Mouse (Mus musculus) adipocyte (in vitro differentiated cells): Measurements from ENCODE around the gene Zfand3.

Source experiments
- DNase-seq: peaks from one replicate; pipeline ENCODE4 v3.0.0-alpha.2; 2016; ENCODE audit warnings: low spot score

Gene Zfand3

GRCm38 (mm10) chr17:30103641-30104165 is 99.2 kb downstream of the Zfand3 start:
- DNase-seq = no peak

- peak; percentile 20 for DNase-seq
Observed at GRCm38 (mm10) chr17:30105369-30105768, 100.8 kb downstream of the Zfand3 start.

GRCm38 (mm10) chr17:30110678-30111077 is 106.1 kb downstream of the Zfand3 start:
- no peak for DNase-seq

- no peak for DNase-seq
Observed at GRCm38 (mm10) chr17:30111556-30111955, 107.0 kb downstream of the Zfand3 start.

- no peak for DNase-seq
Observed at GRCm38 (mm10) chr17:30112080-30112479, 107.5 kb downstream of the Zfand3 start.

- no peak for DNase-seq
Observed at GRCm38 (mm10) chr17:30112555-30113305, 108.2 kb downstream of the Zfand3 start.

GRCm38 (mm10) chr17:30114761-30115160 is 110.2 kb downstream of the Zfand3 start:
- peak; percentile 59 for DNase-seq

GRCm38 (mm10) chr17:30116226-30116625 is 111.7 kb downstream of the Zfand3 start:
- DNase-seq = no peak

GRCm38 (mm10) chr17:30118036-30118435 is 113.5 kb downstream of the Zfand3 start:
- DNase-seq = no peak

- no peak for DNase-seq
Observed at GRCm38 (mm10) chr17:30122278-30122677, 117.7 kb downstream of the Zfand3 start.

GRCm38 (mm10) chr17:30128456-30128855 is 123.9 kb downstream of the Zfand3 start:
- DNase-seq = no peak

GRCm38 (mm10) chr17:30129220-30129619 is 124.7 kb downstream of the Zfand3 start:
- no peak for DNase-seq

GRCm38 (mm10) chr17:30130326-30130725 is 125.8 kb downstream of the Zfand3 start:
- no peak for DNase-seq

GRCm38 (mm10) chr17:30133641-30134040 is 129.1 kb downstream of the Zfand3 start:
- no peak for DNase-seq

GRCm38 (mm10) chr17:30134955-30135735 is 130.6 kb downstream of the Zfand3 start:
- DNase-seq = no peak

- no peak for DNase-seq
Observed at GRCm38 (mm10) chr17:30135890-30136289, 131.4 kb downstream of the Zfand3 start.

- no peak for DNase-seq
Observed at GRCm38 (mm10) chr17:30136684-30137083, 132.2 kb downstream of the Zfand3 start.

GRCm38 (mm10) chr17:30137115-30137514 is 132.6 kb downstream of the Zfand3 start:
- DNase-seq = no peak

GRCm38 (mm10) chr17:30144114-30144513 is 139.6 kb downstream of the Zfand3 start:
- DNase-seq = no peak

- DNase-seq = no peak
Observed at GRCm38 (mm10) chr17:30145596-30146149, 141.1 kb downstream of the Zfand3 start.

GRCm38 (mm10) chr17:30146555-30146954 is 142.0 kb downstream of the Zfand3 start:
- no peak for DNase-seq

GRCm38 (mm10) chr17:30147897-30148296 is 143.4 kb downstream of the Zfand3 start:
- peak; percentile 10 for DNase-seq

GRCm38 (mm10) chr17:30148320-30148719 is 143.8 kb downstream of the Zfand3 start:
- DNase-seq = no peak
